Mouse (Mus musculus) intestine, embryonic 16.5 days (tissue): ENCODE results near the gene Supt3. TPM values are rescaled to one million over a fixed set of nuclear protein-coding genes. Genes with fewer than 3 reads are reported as not detected.

ENCODE experiments used
- ATAC-seq: fragments of 200-750 bp; cut with Nextera tagmentation; 2 replicates; pipeline ENCODE4 v1.8.0; 2017; ENCODE audit warnings: moderate TSS enrichment, moderate library complexity
- H3K27ac ChIP-seq: fragments of 300-500 bp; sonication (generic); 2 replicates; pipeline ENCODE4 v1.5.1; 2014; ENCODE audit warnings: mild to moderate bottlenecking, low read length
- H3K27me3 ChIP-seq: fragments of 300-500 bp; sonication (generic); replicated peaks from 2 replicates; pipeline ENCODE4 v1.6.1; 2014; ENCODE audit warnings: low read length, control low read depth, mixed read lengths; ENCODE audit not compliant: control insufficient read depth, insufficient read depth
- H3K36me3 ChIP-seq: fragments of 300-500 bp; sonication (generic); 2 replicates; pipeline ENCODE4 v1.6.1; 2014; ENCODE audit warnings: low read length, control low read depth; ENCODE audit not compliant: control insufficient read depth, insufficient read depth
- H3K4me1 ChIP-seq: fragments of 300-500 bp; sonication (generic); 2 replicates; pipeline ENCODE4 v1.6.1; 2014; ENCODE audit warnings: low read length, control low read depth, mixed read lengths; ENCODE audit not compliant: control insufficient read depth, insufficient read depth
- H3K4me2 ChIP-seq: fragments of 300-500 bp; sonication (generic); 2 replicates; pipeline ENCODE4 v1.6.1; 2014; ENCODE audit warnings: low read depth, low read length, control low read depth
- H3K4me3 ChIP-seq: fragments of 300-500 bp; sonication (generic); 2 replicates; pipeline ENCODE4 v1.5.1; 2014; ENCODE audit warnings: mild to moderate bottlenecking, low read length
- H3K9ac ChIP-seq: fragments of 300-500 bp; sonication (generic); 2 replicates; pipeline ENCODE4 v1.6.1; 2014; ENCODE audit warnings: low read depth, low read length
- H3K9me3 ChIP-seq: fragments of 300-500 bp; sonication (generic); 2 replicates; pipeline ENCODE4 v1.6.1; 2016; ENCODE audit warnings: low read length, control low read depth; ENCODE audit not compliant: control insufficient read depth
- WGBS: fragments of 180-500 bp; shearing (Covaris S2); extraction: QIAGEN DNeasy Blood & Tissue Kit; methylation state at CpG from one replicate; pipeline ENCODE4 v1.1.7; 2014; 5-methylcytosine and 5-hydroxymethylcytosine counted together
- polyA plus RNA-seq: library from polyadenylated mRNA; unstranded; fragments of >200 nt; fragmentation: Nextera tagmentation; extraction: Ambion mirVana; gene quantifications from 2 replicates; pipeline ENCODE4 v1.2.1, GENCODE M21; 2015

Supt3 gene
- polyA plus RNA-seq, 1 experiment from 2014 or later: 15.7 TPM

DNA sequence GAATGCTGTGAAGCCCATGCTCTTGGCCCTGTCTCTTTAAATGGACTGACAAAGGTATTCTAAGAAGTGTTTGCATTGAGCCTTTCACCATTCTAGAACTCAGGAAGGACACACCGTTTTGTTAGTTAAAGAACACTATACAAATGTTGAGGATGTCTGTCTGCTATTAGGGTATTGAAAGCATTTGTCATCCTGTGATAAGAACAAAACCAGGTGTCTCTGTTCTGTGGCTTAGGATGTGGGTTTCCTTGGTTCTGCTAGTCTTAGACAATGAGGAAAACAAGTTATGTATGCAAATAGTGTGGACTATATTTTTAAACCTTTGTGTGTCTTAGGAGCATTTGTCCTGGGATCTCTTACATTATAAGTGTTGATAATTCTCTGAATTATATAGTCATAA, 116.6 kb downstream of the Supt3 start:
- Histone ChIP-seq H3K4me1 (no peaks in the 10 kb centered on the region), H3K4me3 (no peak overlapping the region), H3K4me2 (no peak overlapping the region), H3K27ac (no peak overlapping the region), H3K9me3 (no peaks in the 10 kb centered on the region), H3K36me3 (no peaks in the 10 kb centered on the region), H3K9ac (no peak overlapping the region), H3K27me3 (no peaks in the 10 kb centered on the region)
- WGBS: 37% methylated on average over 1 of the region's 1 CpGs
- no peak for ATAC-seq

DNA sequence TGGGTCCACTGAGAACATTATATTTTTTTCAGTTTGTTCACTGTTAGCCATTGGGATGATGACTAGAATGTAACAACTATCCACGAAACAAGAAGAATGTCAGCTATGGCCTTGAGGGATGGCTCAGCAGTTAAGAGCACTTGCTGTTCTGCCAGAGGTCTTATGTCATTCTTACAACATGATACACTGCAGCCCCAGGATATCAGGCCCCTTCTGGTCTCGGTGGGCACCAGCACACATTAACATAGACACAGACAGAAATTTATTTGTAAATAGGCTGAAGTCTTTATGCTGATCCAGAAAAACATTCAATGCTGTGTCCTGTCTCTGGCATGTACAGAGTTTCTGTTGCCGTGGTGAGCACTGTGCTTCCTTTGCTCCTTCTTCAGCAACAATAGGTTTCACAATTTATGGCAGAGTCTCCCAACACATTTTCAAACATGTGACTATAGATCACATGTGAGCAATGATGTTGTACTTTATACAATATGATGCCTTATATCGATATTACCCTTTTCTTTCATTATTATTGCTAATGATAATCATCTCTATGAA, 166.7 kb downstream of the Supt3 start:
- Histone ChIP-seq H3K4me2 (no peak overlapping the region), H3K36me3 (no peaks in the 10 kb centered on the region), H3K9me3 (no peaks in the 10 kb centered on the region), H3K27ac (no peak overlapping the region), H3K4me3 (no peak overlapping the region), H3K9ac (no peak overlapping the region), H3K27me3 (no peaks in the 10 kb centered on the region), H3K4me1 (no peaks in the 10 kb centered on the region)
- ATAC-seq: no peak
- WGBS: 70% methylated on average over 4 of the region's 4 CpGs

DNA sequence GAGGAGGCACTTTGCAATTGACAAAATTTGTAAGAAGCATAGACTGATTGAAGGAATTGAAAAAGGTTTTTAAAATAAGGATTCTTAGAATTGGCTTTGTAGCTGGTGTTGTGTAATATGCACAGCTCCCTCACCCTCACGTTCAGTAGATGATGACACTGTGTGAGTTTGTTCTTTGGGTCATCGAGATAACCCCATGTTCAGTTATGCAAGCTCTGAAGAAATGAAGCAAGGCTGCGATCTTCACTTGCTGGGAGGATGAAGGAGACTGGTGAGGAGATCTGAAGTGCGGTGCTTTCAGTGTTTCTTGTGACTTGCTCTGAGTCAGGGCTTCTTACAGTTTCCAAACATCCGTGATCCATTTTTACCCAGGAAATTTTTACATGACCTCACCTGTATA, 168.4 kb downstream of the Supt3 start:
- no peaks in the 10 kb centered on the region for H3K4me1 ChIP-seq
- H3K9me3 ChIP-seq: no peaks in the 10 kb centered on the region
- no peak overlapping the region for H3K9ac ChIP-seq
- H3K27ac ChIP-seq: no peak overlapping the region
- H3K27me3 ChIP-seq: no peaks in the 10 kb centered on the region
- H3K4me3 ChIP-seq: no peak overlapping the region
- 87% methylated on average over 5 of the region's 5 CpGs for WGBS
- no peak overlapping the region for H3K4me2 ChIP-seq
- ATAC-seq: no peak
- no peaks in the 10 kb centered on the region for H3K36me3 ChIP-seq

DNA sequence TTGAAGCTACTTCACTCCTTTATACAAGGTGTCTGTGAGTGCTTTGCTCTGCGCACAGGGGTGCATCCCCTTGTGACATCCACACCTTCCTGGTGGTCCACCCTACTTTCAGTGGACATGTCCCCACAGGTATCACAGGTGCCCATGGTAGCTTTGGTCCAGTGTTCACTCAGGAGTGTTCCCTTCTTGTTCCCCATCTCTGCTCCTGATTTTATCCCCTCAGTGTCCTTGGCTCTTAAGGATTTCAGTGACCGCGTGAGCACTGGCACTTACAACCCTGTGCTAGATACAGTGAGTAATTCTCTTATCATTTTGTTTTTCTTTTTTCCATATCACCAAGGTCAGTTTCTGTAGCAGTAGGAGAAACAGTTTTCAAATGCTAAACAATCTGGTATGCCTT, 171.4 kb downstream of the Supt3 start:
- no peaks in the 10 kb centered on the region for H3K4me1 ChIP-seq
- no peak overlapping the region for H3K27ac ChIP-seq
- H3K9ac ChIP-seq: no peak overlapping the region
- no peak overlapping the region for H3K4me3 ChIP-seq
- H3K27me3 ChIP-seq: no peaks in the 10 kb centered on the region
- no peak overlapping the region for H3K4me2 ChIP-seq
- no peaks in the 10 kb centered on the region for H3K9me3 ChIP-seq
- 97% methylated on average over 3 of the region's 3 CpGs for WGBS
- ATAC-seq: no peak
- H3K36me3 ChIP-seq: no peaks in the 10 kb centered on the region

DNA sequence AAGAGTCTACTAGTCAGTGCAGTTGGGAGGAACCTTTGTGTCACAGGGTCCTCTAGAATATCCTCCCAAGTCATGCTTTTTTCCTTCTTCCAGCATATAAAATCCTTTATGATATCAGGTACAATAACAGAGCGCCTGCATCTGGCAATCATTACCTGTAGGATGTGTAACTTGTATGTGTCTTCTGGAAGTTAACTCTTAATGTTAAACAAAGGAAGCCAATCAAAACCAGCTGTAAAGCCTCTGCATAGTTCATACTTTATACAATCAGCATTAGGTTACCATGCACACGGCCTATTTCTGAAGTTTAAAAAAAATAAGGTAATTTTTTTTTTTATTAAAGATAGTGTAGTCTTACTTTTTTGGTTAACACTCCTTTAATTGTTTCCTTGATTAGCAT, 179.7 kb downstream of the Supt3 start:
- Histone ChIP-seq H3K4me1 (no peaks in the 10 kb centered on the region), H3K9ac (no peak overlapping the region), H3K27me3 (no peaks in the 10 kb centered on the region), H3K4me3 (no peak overlapping the region), H3K36me3 (no peaks in the 10 kb centered on the region), H3K4me2 (no peak overlapping the region), H3K27ac (no peak overlapping the region), H3K9me3 (no peaks in the 10 kb centered on the region)
- WGBS: 78% methylated on average over 2 of the region's 2 CpGs
- ATAC-seq: no peak

DNA sequence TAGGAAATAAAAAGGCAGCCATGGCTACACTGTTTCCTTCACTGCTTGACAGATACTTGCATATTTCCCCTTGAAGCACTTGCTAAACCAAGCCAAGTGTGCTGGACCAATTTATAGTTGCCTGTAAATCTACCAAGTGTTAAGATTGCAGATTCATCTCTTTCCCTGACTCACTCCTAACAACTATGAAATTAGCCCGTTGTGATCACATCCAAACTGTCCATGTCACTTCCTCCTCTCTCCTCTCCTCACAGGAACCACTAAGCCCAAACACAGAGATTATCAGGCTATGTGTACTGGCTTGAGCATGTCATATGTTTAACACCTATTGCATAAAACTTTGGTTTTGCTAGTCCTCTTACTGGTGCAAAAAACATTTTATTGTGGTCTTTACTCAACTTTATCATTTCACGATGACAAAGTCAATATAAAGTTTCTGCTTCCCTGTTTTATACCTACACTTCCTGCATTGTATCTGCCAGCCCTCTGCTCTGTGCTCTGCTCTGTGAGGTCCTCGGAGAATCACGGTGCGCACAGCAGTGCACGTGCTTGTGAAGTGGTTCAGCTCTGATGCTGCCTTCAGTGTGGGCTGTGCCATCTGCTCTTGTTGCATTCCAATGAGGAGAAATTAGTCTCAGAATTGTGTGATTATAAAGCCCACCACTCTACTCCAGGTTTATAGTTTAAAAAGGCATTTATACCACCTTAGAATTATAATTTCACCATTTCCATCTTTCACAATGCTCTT, 186.3 kb downstream of the Supt3 start:
- Histone ChIP-seq H3K27me3 (no peaks in the 10 kb centered on the region), H3K4me3 (no peak overlapping the region), H3K4me2 (no peak overlapping the region), H3K4me1 (no peaks in the 10 kb centered on the region), H3K9ac (no peak overlapping the region), H3K9me3 (no peaks in the 10 kb centered on the region), H3K36me3 (no peaks in the 10 kb centered on the region), H3K27ac (no peak overlapping the region)
- ATAC-seq: no peak
- 62% methylated on average over 6 of the region's 6 CpGs for WGBS

DNA sequence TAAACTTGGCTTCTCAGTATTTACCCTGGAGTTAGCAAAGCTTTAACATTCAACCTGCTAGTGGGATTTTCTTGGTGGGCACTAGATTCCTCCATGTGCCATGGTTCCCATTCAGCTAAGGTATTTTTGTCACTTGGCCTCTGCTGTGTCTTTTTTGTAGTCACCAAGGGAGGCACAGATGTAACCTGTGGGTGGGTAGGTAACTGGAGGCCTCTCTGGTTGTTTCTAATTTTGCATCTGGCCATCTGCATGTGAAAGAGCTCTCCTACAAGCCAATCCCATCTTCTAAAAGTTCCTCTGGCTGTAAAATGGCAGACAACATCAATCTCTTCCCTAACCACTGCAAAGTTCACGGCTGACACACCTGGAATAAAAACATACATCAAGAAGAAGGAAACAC, 190.2 kb downstream of the Supt3 start:
- Histone ChIP-seq H3K9me3 (no peaks in the 10 kb centered on the region), H3K9ac (no peak overlapping the region), H3K4me3 (no peak overlapping the region), H3K27me3 (no peaks in the 10 kb centered on the region), H3K4me1 (no peaks in the 10 kb centered on the region), H3K4me2 (no peak overlapping the region), H3K36me3 (no peaks in the 10 kb centered on the region), H3K27ac (no peak overlapping the region)
- WGBS: 74% methylated on average over 1 of the region's 1 CpGs
- no peak for ATAC-seq

DNA sequence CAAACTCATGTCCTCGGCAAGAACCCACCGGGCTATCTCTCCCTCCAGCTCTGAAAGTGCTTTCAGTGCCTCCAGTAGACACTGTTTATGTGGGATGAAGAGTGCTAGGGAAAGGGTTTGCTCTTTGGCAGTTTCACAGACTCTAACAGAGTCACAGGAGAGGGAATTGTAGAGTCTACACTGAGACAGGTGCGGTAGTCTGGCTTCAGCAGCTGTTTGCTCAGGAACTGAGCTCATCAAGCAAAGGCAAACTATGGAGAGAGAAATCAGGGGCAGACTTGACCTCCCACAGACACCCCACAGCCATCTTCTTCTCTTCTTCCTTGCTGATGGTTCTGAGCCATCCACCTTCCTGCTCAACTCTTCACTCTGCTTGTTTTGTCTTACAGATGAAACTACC, 193.3 kb downstream of the Supt3 start:
- Histone ChIP-seq H3K4me1 (no peaks in the 10 kb centered on the region), H3K27ac (no peak overlapping the region), H3K4me3 (no peak overlapping the region), H3K36me3 (no peaks in the 10 kb centered on the region), H3K4me2 (no peak overlapping the region), H3K27me3 (no peaks in the 10 kb centered on the region), H3K9ac (no peak overlapping the region), H3K9me3 (no peaks in the 10 kb centered on the region)
- WGBS: 89% methylated on average over 3 of the region's 3 CpGs
- ATAC-seq: no peak

DNA sequence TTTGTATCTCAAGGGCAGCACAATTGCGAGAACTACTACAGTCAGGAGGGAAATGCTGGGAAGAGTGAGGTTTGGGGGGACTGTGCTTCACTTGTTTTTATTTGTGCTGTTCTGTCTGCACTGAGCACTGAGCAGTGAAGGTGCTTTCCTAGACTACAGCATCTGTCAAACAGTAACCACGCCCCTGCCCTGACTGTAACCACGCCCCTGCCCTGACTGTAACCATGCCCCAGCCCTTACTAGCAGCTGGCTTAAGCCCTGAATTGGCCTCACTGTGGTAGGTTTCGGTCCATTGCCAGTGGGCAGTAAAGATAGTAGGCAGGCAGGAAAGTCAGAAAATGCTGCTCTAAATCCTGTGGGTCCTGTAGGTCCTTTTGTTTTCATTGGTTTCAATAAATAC, 196.5 kb downstream of the Supt3 start:
- 60% methylated on average over 4 of the region's 4 CpGs for WGBS
- no peaks in the 10 kb centered on the region for H3K27me3 ChIP-seq
- no peak overlapping the region for H3K27ac ChIP-seq
- H3K4me3 ChIP-seq: no peak overlapping the region
- no peaks in the 10 kb centered on the region for H3K9me3 ChIP-seq
- no peak overlapping the region for H3K4me2 ChIP-seq
- ATAC-seq: peak; percentile 79; the same call in 1 of the 2 replicates
- no peaks in the 10 kb centered on the region for H3K36me3 ChIP-seq
- no peak overlapping the region for H3K9ac ChIP-seq
- H3K4me1 ChIP-seq: no peaks in the 10 kb centered on the region

DNA sequence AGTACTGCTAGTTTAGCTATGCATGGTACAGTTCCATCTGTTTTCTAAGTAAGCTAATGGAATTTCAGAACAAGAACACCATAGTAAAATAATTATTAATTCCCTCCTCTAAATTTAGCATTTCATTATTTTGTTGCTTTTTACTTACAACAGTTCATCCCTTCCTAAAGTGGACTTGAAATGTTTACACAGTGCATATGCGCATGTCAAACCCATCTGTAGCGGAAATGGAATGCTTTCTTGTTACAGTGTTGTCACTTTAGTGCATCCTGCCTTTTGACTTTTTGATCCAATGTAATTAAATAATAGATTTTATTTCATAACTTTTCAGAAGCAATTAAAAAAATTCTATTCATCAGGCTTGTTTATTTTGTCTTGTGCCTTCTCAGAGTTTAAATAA, 200.7 kb downstream of the Supt3 start:
- Histone ChIP-seq H3K36me3 (no peaks in the 10 kb centered on the region), H3K27ac (no peak overlapping the region), H3K9me3 (no peaks in the 10 kb centered on the region), H3K9ac (no peak overlapping the region), H3K4me1 (no peaks in the 10 kb centered on the region), H3K27me3 (no peaks in the 10 kb centered on the region), H3K4me2 (no peak overlapping the region), H3K4me3 (no peak overlapping the region)
- WGBS: 77% methylated on average over 2 of the region's 2 CpGs
- no peak for ATAC-seq
